Mouse (Mus musculus) urinary bladder, postnatal 0 days (tissue): ENCODE data around the gene Hoxa4. TPM values are rescaled to one million over a fixed set of nuclear protein-coding genes. Genes with fewer than 3 reads are reported as not detected.

Experiments
- microRNA counts: library from miRNA; unstranded; fragments of <30 nt; microRNA quantifications from one replicate; lab custom pipeline; 2016
- microRNA-seq: library from miRNA; unstranded; fragments of <30 nt; microRNA quantifications from one replicate; pipeline ENCODE4, GENCODE M21; 2016
- polyA plus RNA-seq: library from polyadenylated mRNA; unstranded; fragments of >200 nt; fragmentation: Nextera tagmentation; extraction: Ambion mirVana; gene quantifications from 2 replicates; pipeline ENCODE4 v1.2.1, GENCODE M21; 2015

The Hoxa4 gene
- polyA plus RNA-seq: 0.10 and 0.16 TPM in 2 replicates

DNA sequence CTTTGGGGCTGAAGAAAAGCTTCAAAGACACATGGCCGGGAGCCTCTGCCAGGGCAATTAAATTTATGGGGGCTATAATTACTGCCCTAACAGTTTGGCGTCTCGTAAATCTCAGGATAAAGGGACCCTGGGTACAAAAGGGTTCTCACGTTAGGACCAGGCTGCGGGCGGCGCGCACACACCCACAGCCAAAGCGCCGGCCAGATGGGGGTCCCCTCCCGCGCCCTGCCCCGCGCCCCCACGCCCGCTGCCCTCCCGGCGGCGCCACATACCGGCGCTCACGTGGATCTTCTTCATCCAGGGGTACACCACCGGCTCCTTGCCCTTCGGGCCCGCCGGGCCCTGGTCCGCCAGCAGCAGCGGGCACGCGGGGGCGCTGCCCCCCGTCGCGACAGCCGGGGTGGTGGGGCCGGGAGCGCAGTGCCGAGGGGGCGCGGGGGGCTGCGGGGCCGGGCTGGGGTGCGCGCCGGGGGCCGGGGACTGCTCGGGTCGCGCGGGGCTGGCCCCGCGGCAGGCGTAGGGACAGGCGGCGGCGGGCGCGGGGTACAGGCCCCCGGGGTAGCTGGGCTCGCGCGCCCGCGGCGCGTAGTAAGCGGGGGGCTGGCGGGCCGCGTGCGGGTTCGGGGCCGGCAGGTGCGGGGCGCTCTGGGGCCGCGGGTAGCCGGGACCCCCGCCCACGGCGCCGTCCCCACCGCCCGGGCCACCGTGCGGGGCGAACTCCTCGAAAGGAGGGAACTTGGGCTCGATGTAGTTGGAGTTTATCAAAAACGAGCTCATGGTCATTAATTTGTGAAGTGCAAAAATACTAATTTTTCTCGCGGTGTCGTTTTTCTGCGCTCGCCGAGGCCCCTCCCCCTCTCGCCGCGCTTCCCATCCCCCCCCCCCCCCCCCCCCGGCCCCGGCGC, at the start of gene Hoxa4:
Hoxa4 (minus strand) TSS at position 848 of the 905 bp plus-strand sequence.

GRCm38 (mm10) chr6:52240389-52241000, 48.9 kb upstream of the Hoxa4 start, which contains the start of gene Hoxa10:
Gene Hoxa10, minus strand, starts transcription at chr6:52240854.

DNA sequence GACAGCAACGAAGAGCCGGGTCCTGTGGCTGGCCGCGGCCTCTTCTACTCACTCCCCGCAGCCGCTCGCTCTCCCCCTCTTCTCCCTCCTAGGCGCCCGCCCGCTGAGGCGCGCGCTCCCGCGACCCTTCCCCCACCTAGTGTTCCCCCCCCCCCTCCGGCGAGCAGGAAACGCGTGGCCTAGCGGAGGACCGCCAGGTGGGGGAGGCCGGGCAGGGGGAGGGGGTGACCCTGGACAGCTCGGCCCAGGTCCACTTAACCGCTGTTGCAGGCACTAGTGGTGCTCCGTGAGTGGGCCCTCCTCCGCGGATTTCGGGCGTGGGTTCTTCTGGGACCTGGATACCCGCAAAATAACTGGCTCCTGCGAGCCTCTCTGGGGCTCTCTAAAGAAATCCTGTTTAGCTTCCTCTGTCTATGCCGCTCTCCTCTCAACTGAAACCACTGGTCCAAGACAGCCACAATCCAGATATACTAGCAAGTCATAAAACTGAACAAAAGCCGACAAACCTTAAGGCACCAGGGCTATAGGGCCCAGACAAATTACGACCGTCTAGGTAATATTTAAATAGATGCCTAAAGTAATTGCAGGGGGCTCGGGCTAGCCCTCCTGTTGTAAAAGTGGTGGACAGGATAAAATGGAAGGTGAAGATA, 39.1 kb upstream of the Hoxa4 start, which contains the start of gene Hoxa9:
Hoxa9 (minus strand) TSS at position 574 of the 650 bp plus-strand sequence.

GRCm38 (mm10) chr6:52221337-52221992, 29.9 kb upstream of the Hoxa4 start, which contains the start of gene Hoxa7:
Gene Hoxa7, minus strand, starts transcription at chr6:52221854.

GRCm38 (mm10) chr6:52213119-52213986, 21.8 kb upstream of the Hoxa4 start, which contains the start of the genes Hoxa3 and Gm28308:
Gene Hoxa3, minus strand, starts transcription at chr6:52213336.
Gene Gm28308, minus strand, starts transcription at chr6:52213339.

GRCm38 (mm10) chr6:52208072-52208867, 16.7 kb upstream of the Hoxa4 start, which contains the start of gene Hoxa6:
Gene Hoxa6, minus strand, starts transcription at chr6:52208722.

DNA sequence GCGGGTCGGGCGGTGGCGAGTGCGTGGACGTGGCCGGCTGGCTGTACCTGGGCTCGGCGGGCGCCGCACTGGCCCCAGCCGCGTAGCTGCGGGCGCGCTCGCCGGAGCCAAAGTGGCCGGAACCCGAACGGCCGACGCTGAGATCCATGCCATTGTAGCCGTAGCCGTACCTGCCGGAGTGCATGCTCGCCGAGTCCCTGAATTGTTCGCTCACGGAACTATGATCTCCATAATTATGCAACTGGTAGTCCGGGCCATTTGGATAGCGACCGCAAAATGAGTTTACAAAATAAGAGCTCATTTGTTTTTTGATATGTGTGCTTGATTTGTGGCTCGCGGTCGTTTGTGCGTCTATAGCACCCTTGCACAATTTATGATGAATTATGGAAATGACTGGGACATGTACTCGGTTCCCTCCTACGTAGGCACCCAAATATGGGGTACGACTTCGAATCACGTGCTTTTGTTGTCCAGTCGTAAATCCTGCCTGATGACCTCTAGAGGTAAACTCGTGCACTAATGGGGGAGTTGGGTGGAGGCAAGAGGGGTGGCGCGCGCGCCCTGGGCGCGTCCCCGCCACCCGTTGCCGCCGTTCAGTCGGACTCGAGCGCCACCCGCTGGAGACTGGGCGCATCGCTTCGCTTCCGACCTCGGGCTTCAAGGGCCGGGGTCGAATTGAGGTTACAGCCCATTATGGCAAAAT, 12.6 kb upstream of the Hoxa4 start, which contains the start of gene Hoxa5:
Hoxa5 (minus strand) TSS at position 538 of the 703 bp plus-strand sequence.

GRCm38 (mm10) chr6:52177061-52177735, 14.4 kb downstream of the Hoxa4 start, which contains the start of gene 5730596B20Rik:
Gene 5730596B20Rik, plus strand, starts transcription at chr6:52177498.

DNA sequence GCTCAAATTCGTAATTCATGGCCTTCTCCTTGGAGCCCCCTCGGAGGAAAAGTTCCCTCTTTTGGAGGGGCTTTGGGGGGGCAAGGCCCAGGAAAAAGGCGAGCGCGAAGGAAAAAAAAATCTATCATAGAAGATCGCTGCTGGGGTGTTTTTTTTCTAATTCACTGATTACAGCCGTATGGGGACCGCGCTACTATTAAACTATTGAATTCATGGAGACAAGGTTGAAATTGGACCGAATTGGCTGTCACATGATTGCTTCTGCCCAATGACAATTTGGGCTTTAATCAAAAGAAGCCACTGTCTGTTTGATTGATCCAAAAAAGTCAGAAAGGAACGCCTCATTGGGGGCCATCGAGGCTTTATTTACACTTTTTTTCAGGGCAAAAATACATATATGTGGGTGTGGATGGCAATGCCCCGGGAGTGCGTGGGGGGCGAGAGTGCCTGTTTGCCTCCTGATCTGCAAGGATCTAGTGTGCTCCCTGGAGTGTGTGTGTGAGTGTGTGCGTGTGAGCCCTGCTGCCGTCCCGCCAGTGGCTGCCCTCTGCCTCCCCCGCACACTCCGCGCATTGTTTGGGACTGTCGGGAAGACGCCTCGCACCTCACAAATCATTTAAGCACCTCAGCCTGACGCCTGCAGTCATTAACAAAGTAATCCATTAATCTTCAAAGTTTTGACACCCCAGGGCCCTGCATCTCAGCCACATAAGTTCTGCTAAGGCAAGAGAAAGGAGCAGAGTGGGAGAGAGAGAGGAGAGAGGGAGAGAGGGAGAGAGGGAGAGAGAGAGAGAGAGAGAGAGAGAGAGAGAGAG, 26.7 kb downstream of the Hoxa4 start, which contains the start of gene Hoxa2:
Hoxa2 (minus strand) TSS at position 206 of the 815 bp plus-strand sequence.

DNA sequence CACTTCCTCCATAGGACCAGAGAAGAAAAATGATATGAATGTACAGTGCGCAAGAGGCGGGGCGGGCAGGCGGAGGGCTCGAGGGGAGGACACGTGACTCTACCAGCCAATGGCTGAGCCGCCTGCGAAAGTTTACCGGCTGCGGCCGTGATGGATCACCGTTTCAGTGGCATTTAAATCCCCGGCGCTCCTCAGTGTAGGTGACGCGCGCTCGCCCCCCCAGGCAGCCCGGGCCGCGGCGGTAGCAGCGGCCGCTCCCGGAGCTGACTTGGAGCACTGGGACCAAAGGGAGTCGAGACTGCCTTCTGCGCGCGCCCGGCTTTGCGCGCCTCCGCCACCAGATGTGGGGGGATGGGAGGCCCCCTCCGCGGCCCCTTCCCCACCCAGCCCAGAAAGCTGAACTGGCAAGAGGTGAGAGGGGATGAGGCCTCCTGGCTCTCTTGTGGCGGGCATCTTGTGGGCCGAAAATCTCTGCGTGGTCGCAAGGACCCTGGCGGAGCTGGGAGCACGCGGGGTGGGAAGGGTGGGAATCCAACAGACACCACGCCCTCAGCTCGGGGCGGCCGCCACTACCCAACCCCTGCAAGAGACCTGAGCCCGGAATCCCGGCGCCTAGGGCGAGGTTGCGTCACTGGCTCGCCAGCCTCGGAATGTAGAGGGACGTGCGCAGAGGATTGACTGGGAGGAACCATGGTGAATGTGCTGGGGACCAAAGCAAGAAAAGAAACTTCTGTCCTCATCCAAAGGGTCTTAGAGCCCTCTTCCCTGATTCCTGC, 33.1 kb downstream of the Hoxa4 start, which contains the start of gene Hoxa1:
Hoxa1 (minus strand) TSS at position 42 of the 776 bp plus-strand sequence.

MicroRNAs within 50 kb of the gene (microRNA counts, 519-probe panel; counts per million panel counts)
- 4,559 counts per million, percentile 85 among the panel's probes with 10 or more counts for microRNA mmu-miR-196b (lab: Ali Mortazavi, UCI)

Small RNA genes lying within 50 kb of the gene (microRNA-seq; reads per million reads assigned to microRNA genes)
- 15,251 reads per million, percentile 96 among the genes with 10 or more reads in this experiment for gene Mir196b

Other genes starting within 250 kb of the Hoxa4 start
- 18.7 and 25.6 TPM in 2 replicates for gene Skap2, start 179.2 kb downstream of the Hoxa4 start, polyA plus RNA-seq
- gene Hoxa1, start 33.4 kb downstream of the Hoxa4 start, polyA plus RNA-seq: 0.11 and 0.60 TPM in 2 replicates
- 0.30 and 0.31 TPM in 2 replicates for gene Hoxa2, start 26.9 kb downstream of the Hoxa4 start, polyA plus RNA-seq
- gene 5730596B20Rik, start 14.3 kb downstream of the Hoxa4 start, polyA plus RNA-seq: 0.08 and 0.13 TPM in 2 replicates
- 0.40 and 0.49 TPM in 2 replicates for gene Hoxa5, start 12.8 kb upstream of the Hoxa4 start, polyA plus RNA-seq
- 0.62 TPM in 1 of 2 replicates, not detected in the other for gene Hoxa6, start 17.0 kb upstream of the Hoxa4 start, polyA plus RNA-seq
- 0.46 and 0.83 TPM in 2 replicates for gene Hoxa3, start 21.6 kb upstream of the Hoxa4 start, polyA plus RNA-seq
- gene Gm28308, start 21.6 kb upstream of the Hoxa4 start, polyA plus RNA-seq: not detected in 2 replicates
- 9.8 and 10.9 TPM in 2 replicates for gene Hoxa7, start 30.1 kb upstream of the Hoxa4 start, polyA plus RNA-seq
- 15.0 and 17.9 TPM in 2 replicates for gene Hoxa9, start 39.3 kb upstream of the Hoxa4 start, polyA plus RNA-seq
- 79.0 and 103 TPM in 2 replicates for gene Hoxa10, start 49.1 kb upstream of the Hoxa4 start, polyA plus RNA-seq
- gene Hoxa11, start 54.1 kb upstream of the Hoxa4 start, polyA plus RNA-seq: 17.8 and 21.0 TPM in 2 replicates
- 10.5 and 11.7 TPM in 2 replicates for gene Hoxa13, start 69.1 kb upstream of the Hoxa4 start, polyA plus RNA-seq
- 1.5 and 2.1 TPM in 2 replicates for gene Evx1, start 121.7 kb upstream of the Hoxa4 start, polyA plus RNA-seq